Mouse (Mus musculus) CD4-positive naive resting alpha-beta T cell, adult 57 days (primary cell): ENCODE data around the gene Ap2s1. TPM values are rescaled to one million over a fixed set of nuclear protein-coding genes. Genes with fewer than 3 reads are reported as not detected.

ENCODE experiments used
- total RNA-seq: library from RNA; stranded (reverse); gene quantifications from one replicate; pipeline ENCODE4 v1.2.4, GENCODE M21; 2023

Gene Ap2s1
- 72.7 TPM for total RNA-seq

DNA sequence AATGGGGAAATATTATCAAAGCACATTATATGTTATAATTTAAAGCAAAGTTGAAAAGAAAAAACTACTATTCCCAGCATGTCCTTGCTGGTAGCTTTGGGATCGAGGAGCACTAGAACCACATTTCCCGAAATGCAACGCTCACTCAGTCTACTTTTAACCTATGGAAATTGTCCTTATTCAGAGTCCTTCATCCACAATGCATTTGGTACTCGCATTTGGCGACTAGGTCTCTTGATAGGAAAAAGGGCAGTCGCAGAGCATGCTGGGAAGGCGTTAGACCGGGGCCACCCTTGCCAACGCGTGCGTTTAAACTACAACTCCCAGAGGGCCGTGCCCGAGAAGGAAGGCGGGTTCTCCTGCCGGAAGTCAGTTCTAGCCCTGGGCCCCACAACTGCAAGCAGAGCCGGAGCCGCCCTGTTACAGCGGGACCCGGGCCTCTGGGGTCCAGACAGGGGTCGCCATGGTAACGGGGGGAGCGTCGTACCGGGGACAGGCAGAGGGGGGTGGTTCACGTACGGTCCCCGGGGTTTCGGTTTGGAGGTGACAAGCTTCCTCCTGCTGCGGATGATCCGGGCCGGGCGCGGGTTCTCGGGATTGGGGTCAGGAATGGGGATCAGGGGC lies at the start of gene Ap2s1:
Gene Ap2s1 (plus strand): TSS at position 338 of the 624 bp plus-strand sequence.

DNA sequence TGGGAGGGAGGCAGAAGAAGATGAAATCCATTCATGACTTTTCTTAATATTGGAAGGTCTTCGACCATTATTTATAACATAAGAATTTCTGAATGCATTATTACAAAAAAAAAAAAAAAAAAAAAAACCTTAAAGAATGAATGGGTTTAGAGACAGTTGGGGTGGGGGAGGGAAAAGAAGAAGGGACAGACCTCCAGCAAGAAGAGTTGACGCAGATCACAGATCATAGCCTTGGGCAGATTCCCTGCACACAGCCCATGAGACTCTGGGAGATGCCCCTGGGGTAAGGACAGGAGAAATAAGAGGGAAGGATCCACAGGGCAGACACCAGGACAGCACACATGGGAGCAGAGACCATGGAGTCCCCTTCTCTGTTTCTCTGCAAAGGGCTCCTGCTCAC lies 16.6 kb upstream of the Ap2s1 start, which contains the start of gene Ceacam9:
Gene Ceacam9 (plus strand): TSS at position 301 of the 400 bp plus-strand sequence.

DNA sequence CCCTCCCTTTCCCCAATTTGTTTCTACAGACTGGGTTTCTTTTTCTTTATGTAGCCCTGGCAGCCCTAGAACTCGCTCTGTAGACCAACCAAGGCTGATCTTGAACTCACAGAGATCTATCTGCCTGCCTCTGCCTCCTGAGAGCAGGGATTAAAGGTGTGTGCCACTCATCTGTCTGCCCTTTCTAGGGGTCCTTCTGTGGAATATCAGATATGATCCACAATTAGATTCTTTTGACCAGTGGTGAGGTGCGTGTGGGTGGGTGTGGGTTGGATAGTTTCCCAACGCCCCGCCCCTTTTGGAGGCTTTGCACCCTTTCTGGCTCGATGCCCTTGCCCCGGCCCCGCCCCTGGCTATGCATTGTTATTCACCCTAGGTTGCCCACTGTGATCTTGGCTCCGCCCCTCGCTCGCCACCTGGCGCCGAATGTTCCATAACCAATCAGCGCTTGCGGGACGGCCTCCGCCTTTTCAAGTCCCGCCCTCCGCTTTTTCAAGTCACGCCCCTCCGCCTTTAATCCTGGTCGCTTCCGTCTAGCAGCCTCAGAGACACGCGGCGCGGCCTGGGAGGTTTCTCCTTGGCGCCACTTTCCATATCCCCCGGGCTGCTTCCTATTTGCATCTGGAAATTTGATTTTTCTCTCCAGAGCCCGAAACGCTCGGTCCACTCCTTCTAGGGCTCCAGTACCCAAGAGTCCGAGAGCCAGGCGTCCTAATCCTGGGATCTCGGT lies 42.8 kb downstream of the Ap2s1 start, which contains the start of gene Slc1a5:
Gene Slc1a5 (plus strand): TSS at position 516 of the 730 bp plus-strand sequence.

Other genes with a start within 250 kb of the Ap2s1 start
- gene Arhgap35, start 123.4 kb upstream of the Ap2s1 start, total RNA-seq = 20.2 TPM
- gene Ceacam15, start 62.7 kb upstream of the Ap2s1 start, total RNA-seq = not detected
- not detected for gene Ceacam9, start 16.5 kb upstream of the Ap2s1 start, total RNA-seq
- 132 TPM for gene Slc1a5, start 42.9 kb downstream of the Ap2s1 start, total RNA-seq
- gene Strn4, start 77.5 kb downstream of the Ap2s1 start, total RNA-seq = 104 TPM
- 24.7 TPM for gene Fkrp, start 78.3 kb downstream of the Ap2s1 start, total RNA-seq
- gene Prkd2, start 104.5 kb downstream of the Ap2s1 start, total RNA-seq = 256 TPM
- 0.44 TPM for gene Dact3, start 136.9 kb downstream of the Ap2s1 start, total RNA-seq
- gene Gng8, start 153.4 kb downstream of the Ap2s1 start, total RNA-seq = not detected
- 2.0 TPM for gene Ptgir, start 168.1 kb downstream of the Ap2s1 start, total RNA-seq
- 106 TPM for gene Calm3, start 185.7 kb downstream of the Ap2s1 start, total RNA-seq
- gene Pnmal2, start 206.3 kb downstream of the Ap2s1 start, total RNA-seq = not detected
- not detected for gene Pnmal1, start 221.3 kb downstream of the Ap2s1 start, total RNA-seq
- 3.0 TPM for gene Gm42372, start 244.7 kb downstream of the Ap2s1 start, total RNA-seq